Mouse (Mus musculus) CD8-positive naive resting alpha-beta T cell, adult 57 days (primary cell): ENCODE data around the gene Atf1. TPM values are rescaled to one million over a fixed set of nuclear protein-coding genes. Genes with fewer than 3 reads are reported as not detected.

Source experiments
- total RNA-seq: library from RNA; stranded (reverse); gene quantifications from one replicate; pipeline ENCODE4 v1.2.4, GENCODE M21; 2023

Atf1 gene
- total RNA-seq, result 68.5 TPM

DNA sequence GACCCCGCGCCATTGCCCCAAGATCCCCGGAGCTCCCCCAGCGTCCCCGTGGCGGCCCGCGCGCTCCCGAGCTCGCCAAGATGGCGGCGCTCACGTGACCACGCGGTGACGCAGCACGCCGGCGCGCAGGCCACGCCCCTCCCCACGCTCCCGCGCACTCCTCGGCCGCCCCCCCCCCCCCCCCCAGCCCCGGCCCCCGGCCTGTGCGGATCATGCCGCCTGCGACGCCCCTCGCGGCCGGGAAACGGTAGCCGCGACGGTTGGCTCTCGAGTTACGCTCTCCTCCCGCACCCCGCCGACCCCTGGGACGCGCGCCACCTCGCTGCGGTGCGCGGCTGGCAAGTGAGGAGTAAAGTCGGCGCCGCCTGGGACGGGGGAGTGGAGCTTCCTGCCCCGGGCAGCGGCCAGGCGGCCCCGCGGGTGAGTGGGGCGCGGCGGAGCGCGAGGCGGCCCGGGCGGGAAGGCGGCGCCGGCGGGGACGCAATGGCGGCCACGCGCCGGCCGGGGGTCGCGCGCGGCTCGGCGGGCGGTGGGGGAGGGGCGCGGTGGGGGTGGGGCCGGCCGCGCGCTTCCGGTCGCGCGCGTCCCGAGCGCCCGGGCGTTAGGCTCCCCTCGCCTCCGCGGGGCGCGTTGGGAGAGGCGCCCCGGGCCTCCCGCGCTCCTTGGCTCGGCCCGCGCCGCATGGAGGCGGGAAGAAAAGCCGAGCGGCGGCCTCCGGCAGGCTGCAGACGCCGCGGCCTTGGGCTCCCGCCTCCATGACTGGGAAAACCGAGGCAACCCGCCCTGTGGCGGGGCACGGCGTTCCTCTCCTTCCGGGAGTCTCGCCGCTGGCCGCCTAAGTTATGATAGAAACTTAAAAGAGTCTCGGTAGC is at the start of gene Atf1:
Gene Atf1, plus strand, starts transcription at position 157 of the 872 bp plus-strand sequence.

DNA sequence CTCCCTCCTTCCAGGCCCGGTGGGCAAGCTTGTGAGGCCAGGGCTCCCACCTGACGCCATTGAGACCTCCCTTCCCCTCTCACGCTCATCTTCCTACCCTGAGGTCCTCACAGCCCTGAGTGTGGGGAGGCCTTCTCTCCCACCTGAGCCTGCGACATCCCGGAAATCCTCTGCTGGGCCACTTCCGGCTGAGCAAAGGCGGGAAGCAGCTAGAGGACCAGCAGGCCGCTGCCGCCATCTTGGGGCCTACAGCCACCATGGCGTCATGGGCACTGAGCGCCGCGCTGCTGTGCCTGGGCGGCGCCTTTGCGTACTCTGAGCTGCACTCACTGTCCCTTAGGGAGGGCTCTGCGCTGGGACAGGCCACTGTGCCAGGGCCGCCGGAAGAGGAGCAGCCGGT is 53.0 kb downstream of the Atf1 start, which contains the start of gene Tmprss12:
Gene Tmprss12, plus strand, starts transcription at position 212 of the 400 bp plus-strand sequence.

DNA sequence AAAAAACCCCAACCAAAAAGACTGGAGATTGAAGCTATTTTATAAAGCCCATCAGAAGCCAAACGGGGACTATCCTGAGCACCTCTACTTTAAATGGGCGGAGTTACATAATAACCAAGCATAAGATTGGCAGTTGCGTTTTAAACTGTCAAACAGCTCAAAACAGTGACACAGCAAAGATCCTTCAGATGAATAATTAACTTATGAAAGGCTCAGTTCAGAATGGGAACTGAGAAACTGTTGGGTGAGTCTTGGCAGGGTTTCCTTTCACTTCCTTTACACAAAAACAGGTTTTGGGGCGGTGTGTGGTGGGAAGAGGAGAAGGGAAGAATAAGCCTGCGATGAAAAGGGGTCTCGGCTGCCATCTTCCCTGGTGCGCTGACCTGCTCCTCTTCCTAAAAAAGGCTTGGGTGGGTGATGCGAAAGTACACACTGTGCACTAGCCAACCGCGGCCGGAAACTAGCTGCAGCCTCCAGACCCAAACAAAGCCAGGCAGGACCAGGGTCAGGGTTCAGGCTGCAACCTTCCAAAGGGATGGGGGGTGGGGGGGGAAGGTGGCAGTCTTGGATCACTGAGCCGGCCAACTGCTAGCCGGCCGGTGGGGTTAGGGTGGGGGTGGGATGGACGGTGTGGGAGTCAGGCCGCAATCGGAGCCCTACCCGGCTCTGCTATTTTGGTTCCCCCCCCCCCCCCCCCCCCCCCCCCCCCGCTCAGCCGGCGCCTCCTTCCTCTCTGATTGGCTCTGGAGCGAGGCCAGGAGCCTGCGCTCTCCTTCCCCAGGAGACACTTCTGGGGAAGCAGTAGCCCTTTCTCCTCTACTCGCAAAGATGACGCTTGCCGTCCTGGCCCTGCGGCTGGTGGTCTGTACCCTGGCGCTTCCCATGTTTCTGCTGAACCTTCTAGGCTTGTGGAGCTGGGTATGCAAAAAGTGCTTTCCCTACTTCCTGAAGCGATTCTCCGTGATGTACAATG is 76.7 kb downstream of the Atf1 start, which contains the start of gene Mettl7a1:
Gene Mettl7a1, plus strand, starts transcription at position 122 of the 973 bp plus-strand sequence.

Other genes starting within 250 kb of the Atf1 start
- gene Dip2b, start 189.2 kb upstream of the Atf1 start, total RNA-seq, result 81.7 TPM
- gene Tmprss12, start 53.0 kb downstream of the Atf1 start, total RNA-seq, result not detected
- 32.5 TPM for gene Mettl7a1, start 76.3 kb downstream of the Atf1 start, total RNA-seq
- not detected for gene Mettl7a3, start 107.1 kb downstream of the Atf1 start, total RNA-seq
- not detected for gene Methig1, start 125.3 kb downstream of the Atf1 start, total RNA-seq
- 1.2 TPM for gene Mettl7a2, start 125.4 kb downstream of the Atf1 start, total RNA-seq
- gene Higd1c, start 136.7 kb downstream of the Atf1 start, total RNA-seq, result not detected
- gene Gm5475, start 194.3 kb downstream of the Atf1 start, total RNA-seq, result not detected
- 70.8 TPM for gene Slc11a2, start 197.3 kb downstream of the Atf1 start, total RNA-seq
- 57.2 TPM for gene Letmd1, start 241.2 kb downstream of the Atf1 start, total RNA-seq